Mouse (Mus musculus) midbrain, embryonic 16.5 days (tissue): ENCODE results near the gene Mgrn1. TPM values are rescaled to one million over a fixed set of nuclear protein-coding genes. Genes with fewer than 3 reads are reported as not detected.

Experiments used
- polyA plus RNA-seq: library from polyadenylated mRNA; unstranded; fragments of >200 nt; fragmentation: Nextera tagmentation; extraction: Ambion mirVana; gene quantifications from 2 replicates; pipeline ENCODE4 v1.2.1, GENCODE M21; 2015

Mgrn1 gene
- polyA plus RNA-seq, 1 experiment from 2014 or later: 126 TPM

Other genes starting within 250 kb of the Mgrn1 start
- 4.2 and 4.3 TPM in 2 replicates for gene Vasn, start 246.3 kb upstream of the Mgrn1 start, polyA plus RNA-seq
- 69.2 and 70.2 TPM in 2 replicates for gene Dnaja3, start 246.3 kb upstream of the Mgrn1 start, polyA plus RNA-seq
- 32.6 and 36.4 TPM in 2 replicates for gene Coro7, start 206.5 kb upstream of the Mgrn1 start, polyA plus RNA-seq
- gene Nmral1, start 166.9 kb upstream of the Mgrn1 start, polyA plus RNA-seq: 65.9 and 76.5 TPM in 2 replicates
- 92.7 and 102 TPM in 2 replicates for gene Hmox2, start 159.9 kb upstream of the Mgrn1 start, polyA plus RNA-seq
- gene Cdip1, start 96.0 kb upstream of the Mgrn1 start, polyA plus RNA-seq: 117 and 127 TPM in 2 replicates
- 0.26 and 0.36 TPM in 2 replicates for gene 4930562C15Rik, start 50.8 kb upstream of the Mgrn1 start, polyA plus RNA-seq
- gene Ubald1, start 5.9 kb upstream of the Mgrn1 start, polyA plus RNA-seq: 54.9 and 63.3 TPM in 2 replicates
- 117 and 119 TPM in 2 replicates for gene Nudt16l1, start 52.5 kb downstream of the Mgrn1 start, polyA plus RNA-seq
- gene Anks3, start 78.0 kb downstream of the Mgrn1 start, polyA plus RNA-seq: 75.1 and 78.8 TPM in 2 replicates
- gene Sept12, start 111.6 kb downstream of the Mgrn1 start, polyA plus RNA-seq: not detected in 2 replicates
- 0.91 and 1.7 TPM in 2 replicates for gene Smim22, start 121.0 kb downstream of the Mgrn1 start, polyA plus RNA-seq
- gene Rogdi, start 127.3 kb downstream of the Mgrn1 start, polyA plus RNA-seq: 147 and 164 TPM in 2 replicates
- 194 and 204 TPM in 2 replicates for gene Glyr1, start 163.6 kb downstream of the Mgrn1 start, polyA plus RNA-seq
- gene Ubn1, start 163.8 kb downstream of the Mgrn1 start, polyA plus RNA-seq: 11.3 and 12.2 TPM in 2 replicates
- 0.06 and 0.11 TPM in 2 replicates for gene Ppl, start 246.2 kb downstream of the Mgrn1 start, polyA plus RNA-seq